Mouse (Mus musculus) heart, adult 11 months (tissue): ENCODE results near the gene Vasn.
"Not testable (repeated sequence)": the region's sequence is repeated elsewhere in the genome, so short reads cannot be mapped to it uniquely, and the experiment has no call there.

Source experiments
- DNase-seq: peaks from one replicate; pipeline ENCODE4 v3.0.0; 2022

Gene Vasn

GRCm38 (mm10) chr16:4674091-4674490 is 34.4 kb downstream of the Vasn start:
- no peak for DNase-seq

DNA sequence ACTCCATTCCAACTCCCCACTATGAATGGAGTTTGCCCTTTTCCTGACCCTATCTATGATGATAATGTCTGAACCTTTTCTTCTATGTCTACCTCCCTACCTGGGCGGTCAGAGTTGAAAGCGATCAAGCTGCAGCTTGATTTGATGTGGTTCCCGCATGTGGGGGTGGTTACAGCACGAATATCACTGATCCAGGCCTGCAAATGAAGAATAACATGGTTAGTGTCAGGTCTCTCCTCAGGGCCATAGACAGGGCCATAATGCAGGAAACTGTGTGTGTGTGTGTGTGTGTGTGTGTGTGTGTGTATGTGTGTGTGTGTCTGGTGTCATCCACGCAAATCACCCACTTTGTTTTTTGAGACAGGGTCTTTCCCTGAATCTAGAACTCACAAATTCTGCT is 37.1 kb downstream of the Vasn start:
- no peak for DNase-seq

DNA sequence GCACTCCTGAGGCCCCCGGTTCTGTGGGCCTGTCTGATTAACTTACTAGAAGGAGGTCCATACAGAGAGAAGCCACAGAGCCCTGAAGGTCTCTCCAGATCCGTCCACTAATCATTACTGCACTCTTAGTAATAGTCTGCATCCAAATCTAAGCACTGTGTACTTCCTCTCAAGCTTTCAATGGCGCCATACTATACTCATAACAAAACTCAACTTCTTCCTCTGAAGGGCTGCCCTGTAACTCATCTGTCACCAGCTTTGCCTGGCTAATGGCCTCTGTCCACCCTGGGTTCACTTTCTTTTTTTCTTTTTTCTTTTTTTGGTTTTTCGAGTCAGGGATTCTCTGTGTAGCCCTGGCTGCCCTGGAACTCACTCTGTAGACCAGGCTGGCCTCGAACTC is 38.3 kb downstream of the Vasn start:
- DNase-seq = no peak

- peak; percentile 100 for DNase-seq
These were observed 39.6 kb downstream of the Vasn start, which contains the start of gene Coro7 for GRCm38 (mm10) chr16:4679121-4680018. Coro7 (minus strand) TSS chr16:4679777.

DNA sequence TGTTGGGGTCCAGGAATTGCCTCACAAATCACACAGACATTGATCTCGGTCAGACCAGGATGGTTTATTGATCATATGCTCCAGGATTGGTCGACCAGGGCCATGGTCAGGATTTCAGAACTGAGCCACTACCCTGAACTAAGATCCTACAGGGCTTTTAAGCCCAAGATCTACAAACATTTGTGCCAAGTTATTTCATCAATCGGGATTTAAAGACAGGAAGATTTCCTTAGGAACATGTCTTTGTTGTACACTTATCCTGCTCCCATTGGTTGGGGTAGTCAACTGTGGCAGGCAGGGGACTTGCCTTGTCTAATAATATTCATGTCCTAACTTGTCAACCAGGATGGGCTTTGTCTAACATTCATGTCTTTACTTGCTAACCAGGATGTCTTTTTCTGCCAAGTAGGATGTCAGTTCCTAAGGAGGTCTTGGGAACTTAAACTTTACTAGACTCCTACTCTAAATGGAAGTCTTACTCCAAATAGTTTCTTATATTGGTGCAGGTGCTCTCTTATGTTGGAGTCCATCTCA is 41.2 kb downstream of the Vasn start:
- not testable (repeated sequence) for DNase-seq

DNA sequence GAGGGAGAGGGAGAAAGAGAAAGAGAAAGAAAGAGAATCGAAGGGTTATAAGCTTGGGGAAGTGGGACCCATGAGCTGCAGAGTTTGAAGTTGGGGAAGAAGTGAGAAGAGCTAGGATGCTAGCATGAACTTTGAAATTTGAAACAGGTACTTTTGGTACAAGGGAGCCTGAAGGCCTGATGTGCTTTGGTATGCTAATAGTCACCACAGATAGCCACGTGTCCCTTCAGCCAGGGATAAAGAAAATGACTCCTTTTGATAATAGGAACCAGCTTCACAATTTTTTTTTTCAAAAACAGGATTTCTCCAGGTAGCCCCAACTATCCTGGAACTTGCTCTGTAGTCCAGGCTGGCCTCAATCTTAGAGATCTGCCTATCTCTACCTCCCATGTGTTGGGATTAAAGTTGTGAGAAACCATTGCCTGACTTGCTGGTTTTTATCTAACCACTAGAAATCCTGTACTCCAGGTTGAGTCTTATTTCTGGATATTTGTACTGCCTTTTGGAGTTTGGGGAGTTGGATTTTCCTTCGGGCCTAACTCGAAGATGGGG is 43.0 kb downstream of the Vasn start:
- DNase-seq = no peak

DNA sequence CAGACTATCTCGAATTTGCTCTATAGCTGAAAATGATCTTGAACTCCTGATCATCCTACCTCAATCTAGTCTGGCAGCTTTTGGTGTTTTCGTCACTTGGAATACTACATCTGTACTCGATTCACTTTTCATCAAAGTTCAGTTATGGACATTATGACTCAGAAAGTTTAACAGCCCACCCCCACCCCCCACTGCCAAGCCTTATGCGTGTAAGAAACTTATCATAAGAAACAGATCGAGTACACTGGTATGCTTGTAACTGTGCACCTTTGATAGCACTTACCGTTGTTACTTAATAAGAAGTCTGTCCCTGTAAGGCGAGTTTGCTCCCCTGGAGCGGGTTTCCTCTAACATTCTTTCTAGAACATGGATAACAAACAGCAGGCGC is 43.4 kb downstream of the Vasn start:
- no peak for DNase-seq

GRCm38 (mm10) chr16:4683581-4684456 is 44.1 kb downstream of the Vasn start:
- DNase-seq = peak; percentile 99

GRCm38 (mm10) chr16:4684457-4684791 is 44.7 kb downstream of the Vasn start:
- no peak for DNase-seq

GRCm38 (mm10) chr16:4689371-4689770 is 49.6 kb downstream of the Vasn start:
- DNase-seq = not testable (repeated sequence)
